Mouse (Mus musculus) limb, embryonic 14.5 days (tissue): ENCODE results near the gene Rarb. TPM values are rescaled to one million over a fixed set of nuclear protein-coding genes. Genes with fewer than 3 reads are reported as not detected.

ENCODE experiments used
- ATAC-seq: fragments of 200-750 bp; cut with Nextera tagmentation; 2 replicates; pipeline ENCODE4 v1.8.0; 2017; ENCODE audit warnings: low read depth, moderate number of reproducible peaks, moderate TSS enrichment; ENCODE audit not compliant: low FRiP score
- DNase-seq: peaks from one replicate; pipeline ENCODE4 v3.0.0-alpha.2; 2015; ENCODE audit warnings: low spot score
- H3K27ac ChIP-seq: fragments of 300-500 bp; sonication (generic); replicated peaks from 2 replicates; pipeline ENCODE4 v1.5.1; 2014; ENCODE audit warnings: low read depth, mild to moderate bottlenecking, low read length, moderate library complexity, mixed read lengths
- H3K27me3 ChIP-seq: fragments of 300-500 bp; sonication (generic); 2 replicates; pipeline ENCODE4 v1.6.1; 2014; ENCODE audit warnings: low read length, mixed read lengths; ENCODE audit not compliant: control insufficient read depth, insufficient read depth
- H3K36me3 ChIP-seq: fragments of 300-500 bp; sonication (generic); 2 replicates; pipeline ENCODE4 v1.6.1; 2014; ENCODE audit warnings: mild to moderate bottlenecking, low read length, moderate library complexity, mixed read lengths; ENCODE audit not compliant: control insufficient read depth, insufficient read depth
- H3K4me1 ChIP-seq: fragments of 300-500 bp; sonication (generic); 2 replicates; pipeline ENCODE4 v1.6.1; 2014; ENCODE audit warnings: antibody characterized with exemption, low read length, mixed read lengths; ENCODE audit not compliant: control insufficient read depth, insufficient read depth
- H3K4me2 ChIP-seq: fragments of 300-500 bp; sonication (generic); replicated peaks from 2 replicates; pipeline ENCODE4 v1.6.1; 2014; ENCODE audit warnings: low read depth, mild to moderate bottlenecking, low read length, moderate library complexity; ENCODE audit not compliant: severe bottlenecking
- H3K4me3 ChIP-seq: fragments of 300-500 bp; sonication (generic); replicated peaks from 2 replicates; pipeline ENCODE4 v1.5.1; 2014; ENCODE audit warnings: low read length
- H3K9ac ChIP-seq: fragments of 300-500 bp; sonication (generic); 2 replicates; pipeline ENCODE4 v1.6.1; 2014; ENCODE audit warnings: mild to moderate bottlenecking, low read depth, low read length, moderate library complexity; ENCODE audit not compliant: severe bottlenecking
- H3K9me3 ChIP-seq: fragments of 300-500 bp; sonication (generic); 2 replicates; pipeline ENCODE4 v1.6.1; 2016; ENCODE audit warnings: low read length; ENCODE audit not compliant: control insufficient read depth
- POLR2A ChIP-seq: fragments of 200-500 bp; IDR thresholded peaks from 2 replicates; pipeline ENCODE4 v1.8.0; 2012; ENCODE audit warnings: inconsistent platforms, mild to moderate bottlenecking, moderate library complexity, borderline replicate concordance; ENCODE audit not compliant: insufficient read depth, insufficient read length; ENCODE audit errors: extremely low read depth
- WGBS: fragments of 180-500 bp; shearing (Covaris S2); extraction: QIAGEN DNeasy Blood & Tissue Kit; methylation state at CpG from one replicate; pipeline ENCODE4 v1.1.7; 2014; 5-methylcytosine and 5-hydroxymethylcytosine counted together
- polyA plus RNA-seq, 2 experiments: library from polyadenylated mRNA; depleted of rRNA in 1 of 2; stranded (reverse) in 1 of 2; unstranded in 1 of 2; fragments of >200 nt; fragmentation: Nextera tagmentation in 1 of 2; extraction: Ambion mirVana in 1 of 2; gene quantifications; 2 replicates each; pipeline versions ENCODE4 v1.2.1 to v1.2.3; 2012 to 2014

Rarb gene
- polyA plus RNA-seq, 2 experiments: 14.6 to 17.4 TPM

GRCm38 (mm10) chr14:16577049-16577448 lies 241.9 kb downstream of the Rarb start:
- TF ChIP-seq POLR2A: no peak
- Histone ChIP-seq H3K36me3 (no peaks in the 10 kb centered on the region), H3K4me2 (no peak overlapping the region), H3K9ac (no peak overlapping the region), H3K9me3 (no peaks in the 10 kb centered on the region), H3K27ac (no peak overlapping the region), H3K4me1 (peaks cover 6% of the 10 kb centered on the region; the same call in 1 of the 2 replicates), H3K27me3 (no peaks in the 10 kb centered on the region), H3K4me3 (no peak overlapping the region)
- DNase-seq (no peak), ATAC-seq (no peak)
- WGBS: 44% methylated on average over 1 of the region's 1 CpGs

DNA sequence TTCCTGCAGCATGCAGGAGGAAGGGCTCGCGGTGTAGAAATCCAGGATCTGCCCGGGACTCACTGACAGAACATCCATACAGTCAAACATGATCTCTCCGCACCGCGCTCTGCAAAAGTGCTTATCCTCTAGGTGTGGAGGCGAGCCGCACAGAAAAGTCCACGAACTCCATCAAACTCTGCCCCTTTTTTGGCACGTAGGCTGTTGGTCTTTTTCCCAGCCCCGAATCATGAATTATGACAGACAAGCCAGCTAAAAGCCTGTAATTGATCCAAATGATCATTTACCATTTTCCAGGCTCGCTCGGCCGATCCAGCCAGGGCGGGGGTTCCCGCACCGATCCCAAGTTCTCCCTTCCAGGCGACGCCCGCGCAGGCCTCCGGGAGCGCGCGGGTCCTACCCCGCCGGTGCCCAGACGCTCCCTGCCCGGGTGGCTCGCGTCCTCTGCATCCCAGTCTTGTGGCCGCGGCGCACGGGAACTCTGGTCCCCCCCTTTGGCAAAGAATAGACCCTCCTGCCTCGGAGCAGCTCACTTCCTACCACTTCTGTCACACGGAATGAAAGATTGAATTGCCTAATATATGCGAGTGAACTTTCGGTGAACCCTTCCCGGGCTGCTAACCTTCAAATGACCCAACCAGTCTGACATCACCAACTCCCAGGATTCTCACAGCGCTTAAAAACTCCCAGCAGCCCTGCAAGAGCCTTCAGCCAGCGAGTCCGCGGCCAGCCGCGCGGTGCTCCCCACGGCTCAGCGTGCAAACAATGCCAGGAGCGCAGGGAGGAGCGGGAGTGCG lies 243.8 kb downstream of the Rarb start:
- H3K27ac ChIP-seq: peak overlapping the region; percentile 89
- peak overlapping the region; percentile 66 for H3K9ac ChIP-seq
- H3K36me3 ChIP-seq: no peaks in the 10 kb centered on the region
- peak overlapping the region; percentile 86 for H3K4me2 ChIP-seq
- H3K27me3 ChIP-seq: no peaks in the 10 kb centered on the region
- H3K4me1 ChIP-seq: peaks cover 15% of the 10 kb centered on the region; the same call in 1 of the 2 replicates
- ATAC-seq: peak; percentile 90
- TF ChIP-seq POLR2A: 0 out of 2 replicates have a peak, but pooled peaks have one; percentile 66
- DNase-seq: peak; percentile 89
- under 1% methylated on average over 52 of the region's 52 CpGs for WGBS
- peak overlapping the region; percentile 60 for H3K4me3 ChIP-seq
- H3K9me3 ChIP-seq: no peaks in the 10 kb centered on the region

DNA sequence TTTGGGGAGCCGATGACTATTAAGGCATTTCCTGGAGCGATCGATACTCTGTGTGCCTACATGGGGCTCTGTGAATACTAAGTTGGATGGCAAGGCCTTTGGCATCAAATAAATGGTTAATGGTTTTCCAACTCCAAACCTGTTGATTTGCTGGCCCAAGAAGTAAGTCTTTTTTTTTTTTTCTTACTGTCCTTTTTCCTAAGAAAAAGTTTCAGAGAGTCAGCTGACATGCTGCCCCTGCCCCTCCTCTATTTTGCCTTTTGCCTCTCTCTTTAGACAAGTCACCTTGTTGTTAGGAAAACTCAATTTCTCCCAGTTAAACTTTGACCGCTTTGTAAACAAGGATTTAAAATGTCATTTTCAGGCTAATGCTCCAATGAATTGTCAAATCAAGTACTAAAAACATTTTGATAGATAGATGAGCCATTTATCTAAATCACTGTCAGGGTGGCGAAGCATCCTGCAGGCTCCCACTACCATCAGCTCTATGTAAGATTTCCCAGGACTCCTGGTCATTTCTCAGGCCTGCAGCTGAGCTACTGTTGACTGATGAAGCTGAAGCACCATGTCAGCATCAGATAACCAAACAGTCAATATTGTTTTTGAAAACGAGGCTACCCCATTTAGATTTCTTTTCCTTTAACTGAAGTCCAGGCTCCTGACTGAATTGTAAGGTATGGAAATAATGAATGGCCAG lies 245.3 kb downstream of the Rarb start:
- Histone ChIP-seq H3K4me3 (peak overlapping the region; percentile 60), H3K27me3 (no peaks in the 10 kb centered on the region), H3K9me3 (no peaks in the 10 kb centered on the region), H3K36me3 (no peaks in the 10 kb centered on the region), H3K9ac (peak overlapping the region; percentile 66), H3K4me1 (peaks cover 19% of the 10 kb centered on the region), H3K4me2 (peak overlapping the region; percentile 86), H3K27ac (no peak overlapping the region)
- ATAC-seq (no peak), DNase-seq (no peak)
- no peak for TF ChIP-seq POLR2A
- 50% methylated on average over 6 of the region's 6 CpGs for WGBS

DNA sequence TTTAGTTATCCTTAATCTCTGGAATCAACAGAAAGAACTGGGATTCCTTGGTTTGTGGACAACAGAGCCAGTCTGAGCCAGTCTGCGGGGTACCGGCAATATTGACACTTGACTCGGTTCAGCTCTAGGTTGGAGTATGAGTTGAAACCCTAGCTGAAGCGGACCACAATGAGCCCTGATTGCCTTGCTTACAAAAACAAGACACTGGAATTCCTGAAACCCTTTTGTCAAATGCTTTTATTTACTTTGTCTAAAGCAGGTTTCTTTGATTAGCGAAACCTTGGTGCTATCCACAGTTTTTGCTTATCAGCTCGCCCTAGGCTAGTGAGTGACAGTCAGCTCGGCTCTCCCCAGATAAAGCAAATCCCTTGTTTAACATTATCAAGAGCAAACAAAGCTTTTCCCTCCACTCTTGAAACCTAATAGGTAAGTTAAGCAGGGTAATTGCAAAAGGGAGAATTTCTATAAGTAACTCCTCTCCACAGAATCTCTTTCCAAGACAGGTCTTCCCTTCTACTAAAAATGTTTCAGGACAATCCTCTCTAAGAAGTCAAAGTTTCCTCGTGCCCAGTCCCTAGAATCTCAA lies 246.1 kb downstream of the Rarb start:
- no peaks in the 10 kb centered on the region for H3K9me3 ChIP-seq
- H3K4me2 ChIP-seq: peak overlapping the region; percentile 86
- H3K27ac ChIP-seq: no peak overlapping the region
- no peaks in the 10 kb centered on the region for H3K27me3 ChIP-seq
- H3K9ac ChIP-seq: peak overlapping the region; percentile 66; the same call in 1 of the 2 replicates
- H3K4me3 ChIP-seq: peak overlapping the region; percentile 60
- no peaks in the 10 kb centered on the region for H3K36me3 ChIP-seq
- H3K4me1 ChIP-seq: peaks cover 19% of the 10 kb centered on the region
- ATAC-seq (no peak), DNase-seq (no peak)
- no peak for TF ChIP-seq POLR2A
- 39% methylated on average over 8 of the region's 8 CpGs for WGBS

GRCm38 (mm10) chr14:16569506-16570001 lies 249.4 kb downstream of the Rarb start:
- ATAC-seq (no peak), DNase-seq (no peak)
- Histone ChIP-seq H3K36me3 (no peaks in the 10 kb centered on the region), H3K4me1 (peaks cover 16% of the 10 kb centered on the region), H3K27me3 (no peaks in the 10 kb centered on the region), H3K4me3 (no peak overlapping the region), H3K4me2 (no peak overlapping the region), H3K9me3 (no peaks in the 10 kb centered on the region), H3K9ac (no peak overlapping the region), H3K27ac (no peak overlapping the region)
- TF ChIP-seq POLR2A: no peak
- 63% methylated on average over 7 of the region's 7 CpGs for WGBS
